Mouse (Mus musculus) G1E (cell line): ENCODE results near the gene Ccdc8.

ENCODE experiments used
- CTCF ChIP-seq: IDR thresholded peaks from 2 replicates; pipeline ENCODE4 v1.5.1; 2012; ENCODE audit warnings: low read depth, low read length, inconsistent platforms, mixed read lengths
- GATA1 ChIP-seq: IDR thresholded peaks from 2 replicates; pipeline ENCODE4 v1.6.1; 2012; ENCODE audit warnings: borderline replicate concordance, low read length, inconsistent platforms, mixed read lengths
- GATA2 ChIP-seq: IDR thresholded peaks from 2 replicates; pipeline ENCODE4 v1.6.1; 2012; ENCODE audit warnings: low read depth, low read length, inconsistent platforms, borderline replicate concordance
- TAL1 ChIP-seq: conservative IDR thresholded peaks from 2 replicates; pipeline ENCODE4 v1.6.1; 2012; ENCODE audit warnings: low read depth, low read length, inconsistent platforms, mixed read lengths

GRCm38 (mm10) chr7:16945419-16945818, 47.1 kb upstream of the Ccdc8 start:
- TF ChIP-seq CTCF (no peak), GATA1 (no peak), GATA2 (no peak), TAL1 (no peak)
